Mouse (Mus musculus) G1E-ER4 (cell line): Measurements from ENCODE around the gene Stard9. TPM values are rescaled to one million over a fixed set of nuclear protein-coding genes. Genes with fewer than 3 reads are reported as not detected.

ENCODE experiments used
- GATA1 ChIP-seq: IDR thresholded peaks from one replicate; pipeline ENCODE4 v1.8.0; 2012; ENCODE audit warnings: low read length, inconsistent platforms
- polyA plus RNA-seq: library from polyadenylated mRNA; stranded (reverse); fragments of >175 nt; gene quantifications from 2 replicates; pipeline ENCODE4 v1.2.3, GENCODE M21; 2012

Gene Stard9
- 0.26 and 0.27 TPM in 2 replicates for polyA plus RNA-seq

GRCm38 (mm10) chr2:120628886-120629735, at the start of gene Stard9:
Gene Stard9 (plus strand): TSS chr2:120629121.
- TF ChIP-seq GATA1 = no peak

- no peak for TF ChIP-seq GATA1
Measured at GRCm38 (mm10) chr2:120589759-120590158, 39.2 kb upstream of the Stard9 start.

GRCm38 (mm10) chr2:120592227-120592626, 36.7 kb upstream of the Stard9 start:
- no peak for TF ChIP-seq GATA1

GRCm38 (mm10) chr2:120597734-120598133, 31.2 kb upstream of the Stard9 start:
- TF ChIP-seq GATA1 = no peak

- TF ChIP-seq GATA1 = no peak
Measured at GRCm38 (mm10) chr2:120599506-120599905, 29.4 kb upstream of the Stard9 start.

GRCm38 (mm10) chr2:120606021-120606690, 22.8 kb upstream of the Stard9 start:
- no peak for TF ChIP-seq GATA1

GRCm38 (mm10) chr2:120608830-120609723, 19.8 kb upstream of the Stard9 start, which contains the start of the genes Haus2 and Lrrc57:
Gene Haus2 (plus strand): TSS chr2:120609383.
Gene Lrrc57 (minus strand): TSS chr2:120609520.
- no peak for TF ChIP-seq GATA1

- TF ChIP-seq GATA1 = no peak
Measured at GRCm38 (mm10) chr2:120616279-120617163, 12.4 kb upstream of the Stard9 start.

- no peak for TF ChIP-seq GATA1
Measured at GRCm38 (mm10) chr2:120619538-120619937, 9.4 kb upstream of the Stard9 start.

GRCm38 (mm10) chr2:120622920-120623319, 6.0 kb upstream of the Stard9 start:
- no peak for TF ChIP-seq GATA1

- no peak for TF ChIP-seq GATA1
Measured at GRCm38 (mm10) chr2:120628076-120628865, 650 bp upstream of the Stard9 start.

- no peak for TF ChIP-seq GATA1
Measured at GRCm38 (mm10) chr2:120630246-120630645, 1.3 kb downstream of the Stard9 start.

GRCm38 (mm10) chr2:120630655-120631054, 1.7 kb downstream of the Stard9 start:
- no peak for TF ChIP-seq GATA1

- peak; percentile 99 for TF ChIP-seq GATA1
Measured at GRCm38 (mm10) chr2:120631521-120631920, 2.6 kb downstream of the Stard9 start.
